Mouse (Mus musculus) spleen, postnatal 10 days (tissue): ENCODE results near the gene Olfr441.
"Not testable (repeated sequence)": the region's sequence is repeated elsewhere in the genome, so short reads cannot be mapped to it uniquely, and the experiment has no call there.

Experiments used
- DNase-seq, 2 experiments: peaks; one replicate each; pipeline ENCODE4 v3.0.0; 2021 to 2022; ENCODE audit warnings: low spot score in 2 of 2

The Olfr441 gene

DNA sequence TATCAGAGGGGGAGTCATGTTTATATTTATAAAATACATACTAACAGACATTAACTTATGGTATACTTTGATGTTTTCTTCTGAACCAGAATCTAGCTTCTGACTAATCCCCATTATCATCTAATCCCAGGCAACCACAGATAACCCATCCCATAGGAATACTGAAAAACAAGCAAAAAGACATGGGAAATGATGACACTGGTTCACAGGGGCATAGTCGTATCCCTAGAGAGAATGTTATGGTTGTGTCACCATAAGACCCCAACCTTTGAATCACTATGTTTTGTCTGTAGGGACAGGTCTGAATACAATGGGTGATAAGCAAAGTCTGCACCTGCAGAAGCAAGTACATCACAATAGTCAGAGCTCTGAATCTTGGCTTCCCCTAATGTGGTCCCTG is at the start of gene Olfr441:
Gene Olfr441, plus strand, starts transcription at position 301 of the 400 bp plus-strand sequence.
- not testable (repeated sequence) for DNase-seq

DNA sequence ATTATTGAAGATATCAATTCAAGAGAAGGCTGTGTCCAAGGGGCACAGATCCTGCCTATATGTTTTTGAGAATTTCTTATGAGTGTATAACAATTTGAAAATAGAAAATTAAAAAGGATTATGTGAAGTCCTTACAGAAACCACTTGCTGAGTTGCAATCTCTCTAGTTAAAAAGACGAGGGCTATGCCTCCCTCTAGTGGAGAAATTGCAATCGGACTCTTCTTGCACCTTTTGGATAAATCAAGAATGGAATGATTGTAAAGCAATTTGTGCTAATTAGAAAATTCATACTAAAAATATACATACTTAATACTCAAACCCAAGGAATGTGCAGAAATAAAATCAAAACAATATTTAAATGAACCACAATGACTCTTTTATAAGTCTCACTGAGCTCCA is 27.4 kb upstream of the Olfr441 start:
- no peak for DNase-seq

DNA sequence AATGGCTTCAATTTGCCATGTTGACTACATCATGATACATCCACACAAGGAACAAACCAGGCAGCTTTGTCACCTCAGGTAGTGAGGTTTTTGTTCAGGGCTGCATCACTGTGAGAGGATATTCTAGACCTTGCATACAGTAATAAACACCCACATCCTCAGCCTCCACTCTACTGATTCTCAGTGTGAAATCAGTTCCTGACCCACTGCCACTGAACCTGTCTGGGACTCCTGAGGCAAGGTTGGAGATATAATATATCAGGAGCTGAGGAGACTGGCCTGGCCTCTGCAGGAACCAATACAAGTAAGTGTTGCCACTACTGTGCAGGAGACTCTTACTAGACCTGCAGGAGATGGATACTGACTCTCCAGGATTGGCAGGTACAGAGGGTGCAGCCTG is 24.8 kb upstream of the Olfr441 start:
- DNase-seq: peak; percentile 10 to 41

DNA sequence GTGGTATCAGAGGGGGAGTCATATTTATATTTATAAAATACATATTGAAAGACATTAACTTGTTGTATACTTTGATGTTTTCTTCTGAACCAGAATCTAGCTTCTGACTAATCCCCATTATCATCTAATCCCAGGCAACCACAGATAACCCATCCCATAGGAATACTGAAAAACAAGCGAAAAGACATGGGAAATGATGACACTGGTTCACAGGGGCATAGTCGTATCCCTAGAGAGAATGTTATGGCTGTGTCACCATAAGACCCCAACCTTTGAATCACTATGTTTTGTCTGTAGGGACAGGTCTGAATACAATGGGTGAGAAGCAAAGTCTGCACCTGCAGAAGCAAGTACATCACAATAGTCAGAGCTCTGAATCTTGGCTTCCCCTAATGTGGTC is 40.1 kb downstream of the Olfr441 start, which contains the start of gene Olfr237-ps1:
Gene Olfr237-ps1, plus strand, starts transcription at position 301 of the 400 bp plus-strand sequence.
- DNase-seq: not testable (repeated sequence)

DNA sequence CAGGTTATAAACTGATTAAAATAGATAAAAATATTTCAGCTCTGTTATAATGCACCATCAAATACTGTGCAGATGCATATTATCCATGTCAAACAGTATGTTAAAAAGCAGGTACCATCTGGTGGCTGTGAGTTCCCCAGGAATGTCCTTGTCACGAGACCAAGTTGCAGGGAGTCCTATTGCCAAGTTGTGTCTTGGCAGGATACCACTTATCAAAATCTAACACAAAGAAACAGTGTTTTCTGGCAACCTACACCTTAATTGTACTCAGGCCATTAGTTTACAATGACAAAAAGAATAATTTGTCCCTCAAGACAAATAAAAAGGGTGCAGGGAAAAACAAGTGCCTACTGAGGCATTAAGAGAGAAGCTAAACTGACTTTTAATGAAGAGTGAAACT is 53.3 kb downstream of the Olfr441 start:
- DNase-seq: no peak

DNA sequence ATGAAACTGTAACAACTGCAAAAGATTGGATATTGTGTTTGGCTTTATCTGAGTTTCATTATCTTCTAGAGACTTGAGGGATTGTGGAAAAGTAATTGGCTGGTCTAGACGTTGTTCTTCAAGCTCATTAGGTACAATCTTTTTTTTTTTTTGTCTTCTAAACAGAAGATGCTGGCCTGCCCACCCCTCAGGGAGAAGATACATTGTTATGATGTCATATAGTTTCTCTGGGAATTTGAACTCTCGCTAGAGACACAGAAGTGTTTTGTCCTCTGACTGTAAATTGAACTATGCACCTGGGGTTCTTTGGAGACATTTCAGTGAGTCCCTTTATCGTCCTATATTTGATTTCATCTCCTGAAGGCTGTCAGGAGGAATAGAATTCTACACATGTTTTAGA is 56.8 kb downstream of the Olfr441 start, which contains the start of gene Olfr437:
Gene Olfr437, plus strand, starts transcription at position 301 of the 400 bp plus-strand sequence.
- DNase-seq: no peak

DNA sequence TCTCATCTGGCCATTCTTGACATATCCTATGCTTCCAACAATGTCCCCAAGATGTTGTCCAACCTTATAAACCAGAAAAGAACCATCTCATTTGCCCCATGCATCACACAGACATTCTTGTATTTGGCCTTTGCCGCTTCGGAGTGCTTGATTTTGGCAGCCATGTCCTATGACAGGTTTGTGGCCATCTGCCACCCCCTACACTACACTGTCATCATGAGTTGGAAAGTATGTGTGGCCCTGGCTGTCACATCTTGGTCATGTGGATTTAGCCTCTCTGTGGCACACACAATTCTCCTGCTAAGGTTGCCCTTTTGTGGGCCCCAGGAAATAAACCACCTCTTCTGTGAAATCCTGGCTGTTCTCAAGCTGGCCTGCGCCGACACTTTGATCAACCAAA is 61.1 kb downstream of the Olfr441 start:
- DNase-seq: no peak
